Mouse (Mus musculus) kidney, embryonic 15.5 days (tissue): ENCODE results near the gene Dtx4. TPM values are rescaled to one million over a fixed set of nuclear protein-coding genes. Genes with fewer than 3 reads are reported as not detected.

Source experiments
- ATAC-seq: fragments of 200-750 bp; cut with Nextera tagmentation; replicated peaks from 2 replicates; pipeline ENCODE4 v1.8.0; 2017; ENCODE audit warnings: moderate TSS enrichment; ENCODE audit not compliant: low FRiP score
- H3K27ac ChIP-seq: fragments of 300-500 bp; sonication (generic); 2 replicates; pipeline ENCODE4 v1.5.1; 2015; ENCODE audit warnings: mild to moderate bottlenecking, inconsistent platforms
- H3K27me3 ChIP-seq: fragments of 300-500 bp; sonication (generic); 2 replicates; pipeline ENCODE4 v1.6.1; 2015; ENCODE audit warnings: inconsistent platforms
- H3K36me3 ChIP-seq: fragments of 300-500 bp; sonication (generic); 2 replicates; pipeline ENCODE4 v1.6.1; 2015; ENCODE audit warnings: inconsistent platforms
- H3K4me1 ChIP-seq: fragments of 300-500 bp; sonication (generic); 2 replicates; pipeline ENCODE4 v1.6.1; 2015; ENCODE audit warnings: inconsistent platforms
- H3K4me2 ChIP-seq: fragments of 300-500 bp; sonication (generic); 2 replicates; pipeline ENCODE4 v1.6.1; 2015; ENCODE audit warnings: moderate library complexity, mild to moderate bottlenecking, inconsistent platforms
- H3K4me3 ChIP-seq: fragments of 300-500 bp; sonication (generic); replicated peaks from 2 replicates; pipeline ENCODE4 v1.5.1; 2015; ENCODE audit warnings: mild to moderate bottlenecking, inconsistent platforms
- H3K9ac ChIP-seq: fragments of 300-500 bp; sonication (generic); 2 replicates; pipeline ENCODE4 v1.6.1; 2015; ENCODE audit warnings: mild to moderate bottlenecking, inconsistent platforms
- H3K9me3 ChIP-seq: fragments of 300-500 bp; sonication (generic); replicated peaks from 2 replicates; pipeline ENCODE4 v1.6.1; 2016; ENCODE audit warnings: inconsistent platforms
- WGBS: fragments of 180-500 bp; shearing (Covaris S2); methylation state at CpG from one replicate; pipeline ENCODE4 v1.1.7; 2015; ENCODE audit warnings: mixed read lengths; 5-methylcytosine and 5-hydroxymethylcytosine counted together
- polyA plus RNA-seq: library from polyadenylated mRNA; unstranded; fragments of >200 nt; fragmentation: Nextera tagmentation; extraction: Ambion mirVana; gene quantifications from 2 replicates; pipeline ENCODE4 v1.2.1, GENCODE M21; 2015

Gene Dtx4
- polyA plus RNA-seq, 1 experiment from 2014 or later = 6.7 TPM

GRCm38 (mm10) chr19:12433033-12433432 is 68.2 kb downstream of the Dtx4 start:
- Histone ChIP-seq H3K4me2 (no peak overlapping the region), H3K4me3 (no peak overlapping the region), H3K9me3 (no peaks in the 10 kb centered on the region), H3K36me3 (no peaks in the 10 kb centered on the region), H3K4me1 (no peaks in the 10 kb centered on the region), H3K27ac (no peak overlapping the region), H3K9ac (no peak overlapping the region), H3K27me3 (no peaks in the 10 kb centered on the region)
- peak; percentile 52; the same call in 1 of the 2 replicates for ATAC-seq
- WGBS = 5% methylated on average over 2 of the region's 2 CpGs

DNA sequence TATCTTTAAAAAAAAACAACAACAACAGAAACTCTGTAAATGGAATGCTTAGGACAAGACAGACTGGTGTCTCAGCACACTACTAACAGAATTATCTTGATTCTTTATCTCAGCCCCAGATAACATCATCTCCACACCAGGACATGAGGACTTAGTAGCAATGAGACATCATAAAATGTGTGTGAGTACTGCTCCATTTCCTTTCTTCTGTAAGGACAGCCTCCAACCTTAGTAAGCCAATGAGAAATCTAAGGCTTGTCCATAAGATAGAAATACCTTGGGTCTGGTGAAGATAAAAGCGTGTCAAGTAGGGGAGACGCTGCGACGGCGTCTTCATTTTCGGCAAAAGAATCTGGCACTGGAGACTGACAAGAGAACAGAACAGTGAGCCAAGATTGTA is 73.6 kb downstream of the Dtx4 start, which contains the start of gene Pfpl:
TSS of gene Pfpl (plus strand) at position 301 of the 400 bp plus-strand sequence.
- no peak within 1 kb of the TSS for H3K4me3 ChIP-seq
- WGBS = 92% methylated on average over 6 of the region's 6 CpGs
- no peak within 1 kb of the TSS for H3K9ac ChIP-seq
- H3K27me3 ChIP-seq = no peaks in the 10 kb centered on the region
- no peak within 1 kb of the TSS for H3K4me2 ChIP-seq
- H3K36me3 ChIP-seq = no peaks in the 10 kb centered on the region
- H3K9me3 ChIP-seq = no peaks in the 10 kb centered on the region
- H3K4me1 ChIP-seq = no peaks in the 10 kb centered on the region
- no peak for ATAC-seq
- H3K27ac ChIP-seq = no peak within 1 kb of the TSS

- no peak overlapping the region for H3K4me3 ChIP-seq
- H3K4me2 ChIP-seq = no peak overlapping the region
- H3K4me1 ChIP-seq = no peaks in the 10 kb centered on the region
- 87% methylated on average over 5 of the region's 5 CpGs for WGBS
- no peak overlapping the region for H3K27ac ChIP-seq
- H3K36me3 ChIP-seq = no peaks in the 10 kb centered on the region
- no peak for ATAC-seq
- no peaks in the 10 kb centered on the region for H3K27me3 ChIP-seq
- no peaks in the 10 kb centered on the region for H3K9me3 ChIP-seq
- no peak overlapping the region for H3K9ac ChIP-seq
Measured at GRCm38 (mm10) chr19:12427101-12427500, 74.2 kb downstream of the Dtx4 start.

DNA sequence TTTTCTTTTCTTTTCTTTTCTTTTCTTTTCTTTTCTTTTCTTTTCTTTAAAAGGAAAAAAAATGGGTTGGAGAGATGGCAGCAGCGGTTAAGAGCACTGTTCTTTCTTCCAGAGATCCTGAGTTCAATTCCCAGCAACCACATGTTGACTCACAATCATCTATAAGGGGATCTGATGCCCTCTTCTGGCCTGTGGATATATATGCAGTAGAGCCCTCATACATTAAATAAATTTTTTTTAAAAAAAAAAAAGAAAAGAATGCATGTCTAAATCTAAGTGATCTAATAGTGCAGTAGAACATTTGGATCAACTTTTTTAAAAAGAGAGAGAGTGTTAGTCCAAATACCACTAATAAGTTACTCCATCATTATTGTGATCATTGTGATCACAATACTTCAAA is 79.6 kb downstream of the Dtx4 start:
- no peak overlapping the region for H3K27ac ChIP-seq
- ATAC-seq = no peak
- 74% methylated on average over 1 of the region's 1 CpGs for WGBS
- no peak overlapping the region for H3K9ac ChIP-seq
- H3K27me3 ChIP-seq = no peaks in the 10 kb centered on the region
- H3K9me3 ChIP-seq = no peaks in the 10 kb centered on the region
- no peak overlapping the region for H3K4me3 ChIP-seq
- H3K4me1 ChIP-seq = no peaks in the 10 kb centered on the region
- no peaks in the 10 kb centered on the region for H3K36me3 ChIP-seq
- H3K4me2 ChIP-seq = no peak overlapping the region

DNA sequence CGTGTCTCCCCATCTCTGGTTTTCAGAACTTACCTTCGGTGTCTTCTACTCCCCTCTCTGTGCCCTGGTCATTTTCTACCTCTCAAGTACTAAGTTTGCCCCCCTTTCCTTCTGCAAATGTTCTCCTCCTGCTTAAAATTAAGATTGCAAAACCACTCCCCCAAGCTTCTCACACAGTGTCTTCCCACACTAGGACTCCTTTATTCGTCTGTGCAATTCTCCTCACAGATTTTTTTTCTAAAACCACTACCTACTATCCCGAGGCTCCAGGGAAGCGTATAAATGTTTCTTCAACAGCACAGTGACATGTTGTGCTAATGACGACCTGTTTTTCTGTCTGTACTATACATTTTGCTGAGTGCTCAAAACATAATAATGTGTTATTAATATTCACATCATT is 80.7 kb downstream of the Dtx4 start:
- no peaks in the 10 kb centered on the region for H3K9me3 ChIP-seq
- H3K36me3 ChIP-seq = no peaks in the 10 kb centered on the region
- no peaks in the 10 kb centered on the region for H3K27me3 ChIP-seq
- ATAC-seq = no peak
- H3K27ac ChIP-seq = no peak overlapping the region
- H3K4me1 ChIP-seq = no peaks in the 10 kb centered on the region
- 77% methylated on average over 6 of the region's 6 CpGs for WGBS
- no peak overlapping the region for H3K4me2 ChIP-seq
- no peak overlapping the region for H3K4me3 ChIP-seq
- no peak overlapping the region for H3K9ac ChIP-seq

- no peak overlapping the region for H3K9ac ChIP-seq
- no peaks in the 10 kb centered on the region for H3K4me1 ChIP-seq
- H3K36me3 ChIP-seq = no peaks in the 10 kb centered on the region
- no peak overlapping the region for H3K4me3 ChIP-seq
- H3K27me3 ChIP-seq = no peaks in the 10 kb centered on the region
- no peaks in the 10 kb centered on the region for H3K9me3 ChIP-seq
- ATAC-seq = no peak
- no peak overlapping the region for H3K27ac ChIP-seq
- 73% methylated on average over 3 of the region's 3 CpGs for WGBS
- no peak overlapping the region for H3K4me2 ChIP-seq
Measured at GRCm38 (mm10) chr19:12418312-12418711, 82.9 kb downstream of the Dtx4 start.

DNA sequence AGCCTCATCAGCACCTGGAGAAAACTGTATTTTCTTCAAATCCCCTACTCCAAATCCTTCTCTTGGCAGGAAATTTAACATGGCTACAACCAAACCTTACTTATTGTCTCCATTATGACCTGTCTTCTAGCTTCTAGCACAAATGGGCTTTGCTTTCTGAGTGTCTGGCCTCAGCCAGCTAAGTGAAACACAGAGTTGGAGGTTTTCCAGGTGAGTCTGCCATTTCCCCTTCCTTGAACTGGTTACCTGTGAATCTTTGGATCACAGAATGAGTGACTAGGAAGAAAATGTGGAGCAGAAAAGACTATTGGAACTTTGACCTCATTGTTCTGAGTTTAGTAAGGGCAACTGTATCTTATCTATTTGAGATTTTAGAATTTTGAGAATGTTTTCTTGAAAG is 83.9 kb downstream of the Dtx4 start, which contains the start of gene Olfr1441:
TSS of gene Olfr1441 (plus strand) at position 73 of the 400 bp plus-strand sequence.
- Histone ChIP-seq H3K4me2 (no peak within 1 kb of the TSS), H3K36me3 (no peaks in the 10 kb centered on the region), H3K9ac (no peak within 1 kb of the TSS)

More for the DNA sequence above, 83.9 kb downstream of the Dtx4 start, which contains the start of gene Olfr1441:
- Histone ChIP-seq H3K27me3 (no peaks in the 10 kb centered on the region), H3K4me1 (no peaks in the 10 kb centered on the region), H3K9me3 (no peaks in the 10 kb centered on the region), H3K4me3 (no peak within 1 kb of the TSS), H3K27ac (no peak within 1 kb of the TSS)
- no peak for ATAC-seq

Other genes with a start within 250 kb of the Dtx4 start
- gene Olfr235, start 240.4 kb downstream of the Dtx4 start, polyA plus RNA-seq = not detected in 2 replicates
- gene Olfr1434, start 221.6 kb downstream of the Dtx4 start, polyA plus RNA-seq = not detected in 2 replicates
- not detected in 2 replicates for gene Olfr1436, start 202.3 kb downstream of the Dtx4 start, polyA plus RNA-seq
- not detected in 2 replicates for gene Olfr1437, start 176.4 kb downstream of the Dtx4 start, polyA plus RNA-seq
- gene Olfr1438-ps1, start 165.5 kb downstream of the Dtx4 start, polyA plus RNA-seq = not detected in 2 replicates
- gene Olfr1440, start 114.2 kb downstream of the Dtx4 start, polyA plus RNA-seq = not detected in 2 replicates
- not detected in 2 replicates for gene Olfr1441, start 84.0 kb downstream of the Dtx4 start, polyA plus RNA-seq
- not detected in 2 replicates for gene Pfpl, start 73.5 kb downstream of the Dtx4 start, polyA plus RNA-seq
- 0.57 and 0.62 TPM in 2 replicates for gene Mpeg1, start 40.7 kb downstream of the Dtx4 start, polyA plus RNA-seq
- gene Fam111a, start 44.3 kb upstream of the Dtx4 start, polyA plus RNA-seq = 25.3 and 26.3 TPM in 2 replicates
- 0.23 and 0.27 TPM in 2 replicates for gene Gm4952, start 98.5 kb upstream of the Dtx4 start, polyA plus RNA-seq
- 11.5 and 12.6 TPM in 2 replicates for gene Glyat, start 131.9 kb upstream of the Dtx4 start, polyA plus RNA-seq
- gene Olfr1442, start 169.0 kb upstream of the Dtx4 start, polyA plus RNA-seq = not detected in 2 replicates
- not detected in 2 replicates for gene Olfr1443, start 176.7 kb upstream of the Dtx4 start, polyA plus RNA-seq
- gene Keg1, start 194.3 kb upstream of the Dtx4 start, polyA plus RNA-seq = 57.5 and 58.1 TPM in 2 replicates